Mouse (Mus musculus): ENCODE measurements around the gene Utp20.

The Utp20 gene

GRCm38 (mm10) chr10:88714744-88715143 lies 111.9 kb downstream of the Utp20 start:
- no peak for DNase-seq

GRCm38 (mm10) chr10:88712359-88712758 lies 114.2 kb downstream of the Utp20 start:
- no peak for DNase-seq

DNA sequence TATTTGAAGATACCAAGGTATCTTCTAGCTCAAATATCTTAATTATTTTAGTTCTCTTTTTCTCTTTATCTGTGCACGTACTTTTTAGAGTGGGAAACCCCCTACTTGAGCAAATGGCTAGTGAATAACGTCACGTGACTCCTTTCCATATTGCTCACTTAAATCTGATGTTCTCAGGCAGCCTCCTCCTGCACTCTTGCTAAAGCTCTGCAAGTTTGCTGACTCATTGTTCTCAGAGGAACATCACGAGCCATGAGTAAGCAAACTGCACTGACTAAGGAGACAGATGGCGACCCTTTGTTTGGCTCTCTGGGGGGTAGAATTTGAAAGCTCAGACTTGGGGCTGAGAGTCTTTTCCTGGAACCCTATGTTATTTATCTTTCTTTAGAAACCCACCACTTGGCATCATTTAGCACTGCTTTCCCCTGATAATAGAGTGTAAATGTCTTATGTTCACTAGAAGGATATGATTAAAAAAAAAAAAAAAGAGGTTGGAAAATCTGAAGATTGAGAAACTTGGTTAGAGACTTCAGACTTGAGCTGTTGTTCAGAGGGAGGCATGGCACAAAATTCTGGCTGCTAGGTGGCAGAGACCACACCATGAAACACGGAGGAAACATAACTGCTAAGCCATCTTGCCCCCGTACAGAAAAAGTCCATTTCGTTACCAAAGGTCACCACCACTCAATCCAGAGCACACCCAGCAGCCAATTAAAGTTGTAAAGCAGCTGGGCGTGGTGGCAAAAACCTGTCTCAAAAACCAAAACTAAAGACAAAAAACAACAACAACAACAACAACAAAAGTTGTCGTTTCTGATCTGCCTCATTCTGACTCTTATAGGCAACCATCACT lies 117.7 kb downstream of the Utp20 start:
- no peak for DNase-seq

DNA sequence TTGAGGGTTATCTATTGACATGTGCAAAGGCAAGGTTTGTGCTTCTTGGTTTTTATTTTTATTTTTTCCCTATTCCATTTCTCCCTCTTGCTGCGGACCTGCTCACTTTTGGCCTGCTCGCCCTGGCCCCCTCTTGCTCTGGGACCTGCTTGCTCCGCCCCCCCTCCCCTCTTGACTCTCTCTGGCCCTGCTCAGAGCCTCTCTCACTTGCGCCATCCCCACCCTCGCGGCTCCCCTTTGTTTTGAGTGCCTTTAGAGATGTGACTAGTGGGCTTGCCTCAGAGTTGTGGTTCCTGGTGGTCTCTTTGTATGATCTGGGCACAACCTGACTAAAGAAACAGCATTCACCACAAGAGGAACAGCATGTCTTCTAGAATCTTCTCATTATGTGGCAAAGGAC lies 125.7 kb downstream of the Utp20 start:
- DNase-seq: no peak
